Mouse (Mus musculus): Measurements from ENCODE around the gene Scn2a. TPM values are rescaled to one million over a fixed set of nuclear protein-coding genes. Genes with fewer than 3 reads are reported as not detected.

Scn2a gene
- polyA plus RNA-seq (2012; rRNA removed): 0.08 TPM in 2 replicates

- Histone ChIP-seq H3K36me3 (ENCODE audit: control insufficient read depth, insufficient read depth, low read length) (no peaks in the 10 kb centered on the region), H3K27me3 (ENCODE audit: control insufficient read depth, insufficient read depth, low read length) (no peaks in the 10 kb centered on the region), H3K4me3 (ENCODE audit: control insufficient read depth, insufficient read depth, low read length) (no peak within 1 kb of the TSS), H3K4me1 (replicated peaks; ENCODE audit: control insufficient read depth, insufficient read depth, low read length) (no peaks in the 10 kb centered on the region), H3K27ac (ENCODE audit: control insufficient read depth, insufficient read depth, low read length) (no peak within 1 kb of the TSS)
- DNase-seq: no peak
- WGBS: 54% methylated on average over 9 of the region's 9 CpGs
- no peak for TF ChIP-seq CTCF (IDR thresholded peaks at IDR 0.05; ENCODE audit: borderline replicate concordance, control insufficient read depth, extremely low read depth, insufficient read depth, low read length, poor library complexity)
Measured at GRCm38 (mm10) chr2:65620556-65621166, at the start of gene Scn2a. Gene Scn2a (plus strand): TSS chr2:65620771.

- WGBS: 90% methylated on average over 5 of the region's 5 CpGs
- no peaks in the 10 kb centered on the region for H3K4me1 ChIP-seq (replicated peaks; ENCODE audit: control insufficient read depth, insufficient read depth, low read length)
- no peaks in the 10 kb centered on the region for H3K27me3 ChIP-seq (ENCODE audit: control insufficient read depth, insufficient read depth, low read length)
- H3K4me3 ChIP-seq (ENCODE audit: control insufficient read depth, insufficient read depth, low read length): no peak overlapping the region
- TF ChIP-seq POLR2A (IDR thresholded peaks at IDR 0.05; ENCODE audit: control insufficient read depth, extremely low read depth, insufficient read depth, low read length, poor library complexity): no peak
- no peak for TF ChIP-seq CTCF (IDR thresholded peaks at IDR 0.05; ENCODE audit: borderline replicate concordance, control insufficient read depth, extremely low read depth, insufficient read depth, low read length, poor library complexity)
- no peak for DNase-seq
- H3K27ac ChIP-seq (ENCODE audit: control insufficient read depth, insufficient read depth, low read length): no peak overlapping the region
- no peaks in the 10 kb centered on the region for H3K36me3 ChIP-seq (ENCODE audit: control insufficient read depth, insufficient read depth, low read length)
Measured at GRCm38 (mm10) chr2:65587679-65588078, 32.9 kb upstream of the Scn2a start.

GRCm38 (mm10) chr2:65607813-65608212 is 12.8 kb upstream of the Scn2a start:
- no peaks in the 10 kb centered on the region for H3K36me3 ChIP-seq (ENCODE audit: control insufficient read depth, insufficient read depth, low read length)
- H3K27me3 ChIP-seq (ENCODE audit: control insufficient read depth, insufficient read depth, low read length): no peaks in the 10 kb centered on the region
- no peak overlapping the region for H3K4me3 ChIP-seq (ENCODE audit: control insufficient read depth, insufficient read depth, low read length)
- TF ChIP-seq CTCF (IDR thresholded peaks at IDR 0.05; ENCODE audit: borderline replicate concordance, control insufficient read depth, extremely low read depth, insufficient read depth, low read length, poor library complexity) (no peak), POLR2A (IDR thresholded peaks at IDR 0.05; ENCODE audit: control insufficient read depth, extremely low read depth, insufficient read depth, low read length, poor library complexity) (no peak)
- H3K27ac ChIP-seq (ENCODE audit: control insufficient read depth, insufficient read depth, low read length): no peak overlapping the region
- DNase-seq: no peak
- H3K4me1 ChIP-seq (replicated peaks; ENCODE audit: control insufficient read depth, insufficient read depth, low read length): no peaks in the 10 kb centered on the region

- Histone ChIP-seq H3K27me3 (ENCODE audit: control insufficient read depth, insufficient read depth, low read length) (no peaks in the 10 kb centered on the region), H3K36me3 (ENCODE audit: control insufficient read depth, insufficient read depth, low read length) (no peaks in the 10 kb centered on the region), H3K4me1 (replicated peaks; ENCODE audit: control insufficient read depth, insufficient read depth, low read length) (no peaks in the 10 kb centered on the region), H3K27ac (ENCODE audit: control insufficient read depth, insufficient read depth, low read length) (no peak overlapping the region), H3K4me3 (ENCODE audit: control insufficient read depth, insufficient read depth, low read length) (no peak overlapping the region)
- DNase-seq: no peak
- WGBS: 83% methylated on average over 4 of the region's 4 CpGs
- TF ChIP-seq POLR2A (IDR thresholded peaks at IDR 0.05; ENCODE audit: control insufficient read depth, extremely low read depth, insufficient read depth, low read length, poor library complexity) (no peak), CTCF (IDR thresholded peaks at IDR 0.05; ENCODE audit: borderline replicate concordance, control insufficient read depth, extremely low read depth, insufficient read depth, low read length, poor library complexity) (no peak)
Measured at GRCm38 (mm10) chr2:65611887-65612286, 8.7 kb upstream of the Scn2a start.

- Histone ChIP-seq H3K36me3 (ENCODE audit: control insufficient read depth, insufficient read depth, low read length) (no peaks in the 10 kb centered on the region), H3K27me3 (ENCODE audit: control insufficient read depth, insufficient read depth, low read length) (no peaks in the 10 kb centered on the region), H3K4me1 (replicated peaks; ENCODE audit: control insufficient read depth, insufficient read depth, low read length) (no peaks in the 10 kb centered on the region), H3K27ac (ENCODE audit: control insufficient read depth, insufficient read depth, low read length) (no peak overlapping the region), H3K4me3 (ENCODE audit: control insufficient read depth, insufficient read depth, low read length) (no peak overlapping the region)
- WGBS: 23% methylated on average over 5 of the region's 5 CpGs
- no peak for DNase-seq
- TF ChIP-seq CTCF (IDR thresholded peaks at IDR 0.05; ENCODE audit: borderline replicate concordance, control insufficient read depth, extremely low read depth, insufficient read depth, low read length, poor library complexity) (no peak), POLR2A (IDR thresholded peaks at IDR 0.05; ENCODE audit: control insufficient read depth, extremely low read depth, insufficient read depth, low read length, poor library complexity) (no peak)
Measured at GRCm38 (mm10) chr2:65619781-65620180, 790 bp upstream of the Scn2a start.

GRCm38 (mm10) chr2:65621254-65621653 is 683 bp downstream of the Scn2a start:
- Histone ChIP-seq H3K4me3 (ENCODE audit: control insufficient read depth, insufficient read depth, low read length) (no peak overlapping the region), H3K27ac (ENCODE audit: control insufficient read depth, insufficient read depth, low read length) (no peak overlapping the region), H3K27me3 (ENCODE audit: control insufficient read depth, insufficient read depth, low read length) (no peaks in the 10 kb centered on the region), H3K4me1 (replicated peaks; ENCODE audit: control insufficient read depth, insufficient read depth, low read length) (no peaks in the 10 kb centered on the region), H3K36me3 (ENCODE audit: control insufficient read depth, insufficient read depth, low read length) (no peaks in the 10 kb centered on the region)
- no peak for DNase-seq
- 72% methylated on average over 5 of the region's 5 CpGs for WGBS
- TF ChIP-seq POLR2A (IDR thresholded peaks at IDR 0.05; ENCODE audit: control insufficient read depth, extremely low read depth, insufficient read depth, low read length, poor library complexity) (no peak), CTCF (IDR thresholded peaks at IDR 0.05; ENCODE audit: borderline replicate concordance, control insufficient read depth, extremely low read depth, insufficient read depth, low read length, poor library complexity) (no peak)

GRCm38 (mm10) chr2:65621838-65622237 is 1.3 kb downstream of the Scn2a start:
- Histone ChIP-seq H3K4me1 (replicated peaks; ENCODE audit: control insufficient read depth, insufficient read depth, low read length) (no peaks in the 10 kb centered on the region), H3K36me3 (ENCODE audit: control insufficient read depth, insufficient read depth, low read length) (no peaks in the 10 kb centered on the region), H3K27me3 (ENCODE audit: control insufficient read depth, insufficient read depth, low read length) (no peaks in the 10 kb centered on the region), H3K27ac (ENCODE audit: control insufficient read depth, insufficient read depth, low read length) (no peak overlapping the region), H3K4me3 (ENCODE audit: control insufficient read depth, insufficient read depth, low read length) (no peak overlapping the region)
- WGBS: 88% methylated on average over 5 of the region's 5 CpGs
- TF ChIP-seq POLR2A (IDR thresholded peaks at IDR 0.05; ENCODE audit: control insufficient read depth, extremely low read depth, insufficient read depth, low read length, poor library complexity) (no peak), CTCF (IDR thresholded peaks at IDR 0.05; ENCODE audit: borderline replicate concordance, control insufficient read depth, extremely low read depth, insufficient read depth, low read length, poor library complexity) (no peak)
- no peak for DNase-seq

Data from thymus, adult 2 months (tissue).